Mouse (Mus musculus) bone marrow macrophage, adult 2 months (primary cell): Measurements from ENCODE around the gene Tmsb10. TPM values are rescaled to one million over a fixed set of nuclear protein-coding genes. Genes with fewer than 3 reads are reported as not detected.

Experiments used
- H3K27ac ChIP-seq: 2 replicates; pipeline ENCODE4 v1.5.1; 2012; ENCODE audit warnings: low read depth, low read length; ENCODE audit not compliant: insufficient read depth
- H3K4me1 ChIP-seq: 2 replicates; pipeline ENCODE4 v1.6.1; 2012; ENCODE audit warnings: low read length; ENCODE audit not compliant: control insufficient read depth, insufficient read depth
- H3K4me3 ChIP-seq: 2 replicates; pipeline ENCODE4 v1.5.1; 2012; ENCODE audit warnings: mild to moderate bottlenecking, low read length, moderate library complexity; ENCODE audit not compliant: insufficient read depth
- CTCF ChIP-seq: IDR thresholded peaks from 2 replicates; pipeline ENCODE4 v1.5.1; 2012; ENCODE audit warnings: low read depth, mild to moderate bottlenecking, low read length, moderate library complexity
- POLR2A ChIP-seq: IDR thresholded peaks from 2 replicates; pipeline ENCODE4 v1.6.1; 2012; ENCODE audit warnings: mild to moderate bottlenecking, low read depth, low read length, borderline replicate concordance
- polyA plus RNA-seq: library from polyadenylated mRNA; stranded (reverse); fragments of >200 nt; gene quantifications from 2 replicates; pipeline ENCODE4 v1.2.4, GENCODE M21; 2012; ENCODE audit not compliant: missing spikeins, insufficient read depth, insufficient read length

Gene Tmsb10
- polyA plus RNA-seq, 1 experiment: 410 TPM

GRCm38 (mm10) chr6:72916330-72916729 lies 42.2 kb downstream of the Tmsb10 start:
- no peak overlapping the region for H3K4me3 ChIP-seq
- TF ChIP-seq CTCF: no peak
- TF ChIP-seq POLR2A: no peak
- H3K27ac ChIP-seq: no peak overlapping the region
- H3K4me1 ChIP-seq: no peaks in the 10 kb centered on the region

GRCm38 (mm10) chr6:72914087-72914749 lies 44.3 kb downstream of the Tmsb10 start:
- Histone ChIP-seq H3K27ac (no peak overlapping the region), H3K4me3 (no peak overlapping the region), H3K4me1 (no peaks in the 10 kb centered on the region)
- TF ChIP-seq POLR2A (no peak), CTCF (no peak)

GRCm38 (mm10) chr6:72911261-72911660 lies 47.3 kb downstream of the Tmsb10 start:
- Histone ChIP-seq H3K4me1 (no peaks in the 10 kb centered on the region), H3K4me3 (no peak overlapping the region), H3K27ac (no peak overlapping the region)
- TF ChIP-seq CTCF (no peak), POLR2A (no peak)

Other genes with a start within 250 kb of the Tmsb10 start
- 0.42 and 0.61 TPM in 2 replicates for gene Tcf7l1, start 169.5 kb downstream of the Tmsb10 start, polyA plus RNA-seq
- 73.8 and 76.3 TPM in 2 replicates for gene Kcmf1, start 58.8 kb downstream of the Tmsb10 start, polyA plus RNA-seq